Mouse (Mus musculus): ENCODE data around the gene Erh.

Erh gene

GRCm38 (mm10) chr12:80643693-80644505 is at the start of gene Erh, which contains the start of gene Slc39a9:
Gene Erh, minus strand, starts transcription at chr12:80644341.
Gene Slc39a9, plus strand, starts transcription at chr12:80643883.
- peak; percentile 90 to 94 for DNase-seq (ENCODE audit: low spot score in 2 of 2)

GRCm38 (mm10) chr12:80693700-80694099 is 49.6 kb upstream of the Erh start:
- DNase-seq (ENCODE audit: low spot score in 2 of 2): no peak

- DNase-seq (ENCODE audit: low spot score in 2 of 2): no peak
Measured at GRCm38 (mm10) chr12:80692269-80692972, 48.3 kb upstream of the Erh start, which contains the start of gene Plekhd1. Gene Plekhd1, plus strand, starts transcription at chr12:80692591.

- DNase-seq (ENCODE audit: low spot score in 2 of 2): no peak
Measured at GRCm38 (mm10) chr12:80691671-80692091, 47.5 kb upstream of the Erh start.

DNA sequence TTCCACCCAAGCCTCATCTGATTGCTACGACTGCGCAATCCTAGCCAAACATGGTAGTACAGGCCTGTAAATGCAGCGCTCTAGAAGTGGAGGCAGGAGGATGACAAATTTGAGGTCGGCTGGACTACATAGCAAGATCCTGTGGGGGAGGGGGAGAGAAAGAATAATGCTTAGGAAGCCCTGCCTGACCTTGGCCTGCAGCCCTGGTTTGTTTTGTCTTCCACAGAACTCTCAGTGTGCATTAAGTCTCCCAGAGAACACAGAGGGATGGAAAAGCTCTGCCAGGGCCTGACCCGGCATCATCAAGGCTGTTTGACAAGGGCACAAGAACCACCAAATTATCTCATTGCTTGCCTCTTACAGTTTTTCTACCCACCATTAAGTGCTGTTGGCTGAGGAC is 45.6 kb upstream of the Erh start:
- DNase-seq (ENCODE audit: low spot score in 2 of 2): no peak

DNA sequence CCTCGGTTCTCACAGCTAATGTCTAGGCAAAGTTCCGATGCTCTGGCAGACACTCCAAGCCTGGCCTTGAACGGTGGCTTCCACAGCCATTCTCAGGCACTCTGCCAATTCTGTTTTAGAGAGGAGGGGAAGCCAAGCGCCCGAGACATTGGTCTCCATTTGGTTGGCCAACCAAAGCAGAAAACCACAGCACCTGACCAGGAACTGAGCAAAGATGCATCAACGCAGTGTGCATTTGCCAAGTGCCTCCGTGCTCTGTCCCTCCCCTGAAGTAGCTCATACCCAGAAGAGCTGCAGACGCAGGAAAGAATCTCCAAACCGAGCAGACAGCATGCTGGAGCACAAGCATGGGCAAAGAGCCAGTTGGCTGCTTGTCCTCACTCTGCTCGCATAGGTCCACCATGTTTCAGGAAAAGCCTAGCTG is 43.7 kb upstream of the Erh start:
- no peak for DNase-seq (ENCODE audit: low spot score in 2 of 2)

DNA sequence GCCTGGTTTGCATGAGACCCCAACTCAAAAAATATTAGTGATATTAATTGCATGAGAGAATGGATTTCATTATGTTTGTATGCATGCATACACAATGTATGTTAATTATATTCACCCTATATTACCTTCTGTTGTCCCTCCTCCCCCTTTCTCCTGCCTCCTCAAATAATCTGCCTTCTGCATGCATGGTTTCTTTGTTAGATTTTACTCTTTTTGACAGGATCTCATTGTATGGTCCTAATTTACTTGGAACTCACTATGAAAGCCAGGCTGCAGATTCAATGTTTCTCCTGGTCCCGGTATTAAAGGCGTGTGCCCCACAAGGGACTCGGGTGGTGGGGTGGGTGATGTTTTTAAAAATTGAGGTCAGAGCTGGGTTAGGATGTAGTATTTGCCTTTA is 40.2 kb upstream of the Erh start:
- no peak for DNase-seq (ENCODE audit: low spot score in 2 of 2)

- no peak for DNase-seq (ENCODE audit: low spot score in 2 of 2)
Measured at GRCm38 (mm10) chr12:80683554-80683953, 39.4 kb upstream of the Erh start.

- peak in 1 of 2 experiments; percentile 39 for DNase-seq (ENCODE audit: low spot score in 2 of 2)
Measured at GRCm38 (mm10) chr12:80681340-80681739, 37.2 kb upstream of the Erh start.

GRCm38 (mm10) chr12:80673170-80673569 is 29.0 kb upstream of the Erh start:
- DNase-seq (ENCODE audit: low spot score in 2 of 2): peak; percentile 20 to 57

DNA sequence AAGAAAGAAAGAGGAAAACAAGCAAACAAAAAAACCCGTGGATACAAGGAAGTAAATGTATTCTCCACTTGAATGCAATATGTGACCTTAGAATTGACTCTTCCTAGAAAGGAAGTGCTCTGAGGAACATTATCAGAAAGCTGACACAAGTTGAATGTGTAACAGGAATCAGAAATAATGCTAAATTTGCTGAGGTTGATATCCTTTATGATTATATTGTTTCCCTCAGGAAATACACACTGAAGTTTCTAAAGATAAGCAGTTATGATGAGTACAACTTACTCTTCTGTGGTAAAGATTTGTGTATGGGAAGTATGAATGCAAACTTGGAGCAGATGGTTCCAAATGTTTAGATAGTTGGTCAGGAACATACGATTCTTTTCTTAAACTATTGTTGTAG is 24.2 kb upstream of the Erh start:
- no peak for DNase-seq (ENCODE audit: low spot score in 2 of 2)

- no peak for DNase-seq (ENCODE audit: low spot score in 2 of 2)
Measured at GRCm38 (mm10) chr12:80663935-80664334, 19.8 kb upstream of the Erh start.

GRCm38 (mm10) chr12:80662322-80662721 is 18.2 kb upstream of the Erh start:
- no peak for DNase-seq (ENCODE audit: low spot score in 2 of 2)

- no peak for DNase-seq (ENCODE audit: low spot score in 2 of 2)
Measured at GRCm38 (mm10) chr12:80658661-80659060, 14.5 kb upstream of the Erh start.

DNA sequence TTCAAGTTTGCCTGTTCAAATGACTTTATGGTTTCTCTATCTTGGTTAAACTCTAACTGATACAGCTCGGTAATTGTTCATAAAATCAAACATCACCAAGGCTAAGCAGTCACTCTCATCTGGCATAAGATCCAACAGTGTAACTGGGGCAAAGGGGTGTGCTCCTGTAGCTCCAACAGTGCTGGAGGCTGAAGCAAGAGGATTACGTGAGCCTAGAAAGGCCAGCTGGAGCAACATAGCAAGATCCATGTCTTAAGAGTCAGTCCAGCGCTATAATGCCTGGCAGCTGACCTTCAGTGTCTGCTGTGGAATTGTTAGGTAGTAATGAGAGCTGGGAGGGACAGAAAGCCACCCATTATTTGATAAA is 10.5 kb upstream of the Erh start:
- no peak for DNase-seq (ENCODE audit: low spot score in 2 of 2)

DNA sequence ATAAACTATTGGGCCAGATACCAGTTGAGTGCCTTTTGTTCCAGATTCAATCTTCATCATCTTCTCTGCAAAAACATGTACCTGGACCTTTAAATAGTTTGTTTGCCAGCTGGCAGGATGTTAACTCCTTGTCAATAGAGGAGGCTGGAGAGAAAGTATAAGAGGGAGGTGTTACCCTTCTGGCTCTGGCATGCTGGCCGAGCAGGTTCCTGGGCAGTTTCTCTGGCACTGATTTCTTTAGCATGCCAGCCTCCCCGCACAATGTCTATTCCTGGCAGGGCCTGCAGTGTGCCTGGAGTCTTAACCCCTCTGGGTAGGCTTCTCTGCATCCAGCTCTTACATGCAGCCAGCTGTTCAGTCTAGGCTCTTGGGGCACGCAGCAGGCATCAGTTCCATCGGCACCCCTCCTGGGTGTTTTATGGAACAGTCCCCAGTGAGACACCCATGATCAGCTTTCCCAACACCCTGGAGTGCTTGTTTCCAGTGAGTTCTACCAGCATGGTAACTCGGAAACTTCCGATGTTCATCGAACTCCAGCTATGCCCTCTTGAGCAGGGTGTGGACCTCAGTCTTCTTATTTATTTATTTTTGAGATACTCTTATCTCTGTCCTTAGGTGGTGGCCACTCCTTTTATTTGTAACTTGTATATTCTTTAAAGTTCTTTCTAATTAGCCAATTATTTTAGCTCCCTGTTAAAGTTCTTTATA is 10.0 kb upstream of the Erh start:
- no peak for DNase-seq (ENCODE audit: low spot score in 2 of 2)

DNA sequence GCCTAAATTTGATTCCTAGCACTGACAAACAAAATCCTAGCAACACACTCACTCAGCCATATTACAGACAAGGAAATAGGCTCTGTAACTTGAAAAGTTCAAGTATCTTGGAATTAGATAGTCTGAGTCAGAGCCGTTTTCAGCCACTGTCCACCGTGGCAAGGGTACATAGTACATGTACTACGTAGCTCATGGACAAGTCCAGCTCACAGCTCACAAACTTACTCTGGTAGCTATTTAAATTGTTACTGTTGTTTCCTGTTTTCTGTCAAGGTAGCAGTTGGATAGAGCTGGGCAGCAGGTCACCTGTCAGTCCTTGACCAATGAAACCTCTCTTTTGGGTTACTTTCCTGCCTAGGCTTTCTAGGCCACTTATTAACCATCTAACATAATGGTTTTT is 2.2 kb upstream of the Erh start:
- no peak for DNase-seq (ENCODE audit: low spot score in 2 of 2)

DNA sequence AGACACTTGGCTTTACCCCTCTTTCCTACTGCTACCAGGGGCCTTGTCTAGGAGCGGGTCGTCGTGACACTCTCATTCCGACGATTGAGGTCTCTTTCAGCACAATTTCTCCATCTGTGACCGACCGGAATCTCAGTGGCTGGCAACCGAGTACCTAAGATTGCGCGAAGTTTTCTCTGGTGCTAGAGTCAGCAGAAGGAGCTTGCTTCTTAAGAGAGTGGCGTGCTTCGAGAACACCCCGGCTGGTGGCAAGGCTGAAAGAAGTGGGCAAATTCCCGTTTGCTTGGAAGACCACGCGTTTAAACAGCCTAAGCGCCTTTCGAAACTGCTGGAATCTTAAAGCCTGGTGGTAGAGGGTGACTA is 346 bp upstream of the Erh start:
- DNase-seq (ENCODE audit: low spot score in 2 of 2): no peak

DNA sequence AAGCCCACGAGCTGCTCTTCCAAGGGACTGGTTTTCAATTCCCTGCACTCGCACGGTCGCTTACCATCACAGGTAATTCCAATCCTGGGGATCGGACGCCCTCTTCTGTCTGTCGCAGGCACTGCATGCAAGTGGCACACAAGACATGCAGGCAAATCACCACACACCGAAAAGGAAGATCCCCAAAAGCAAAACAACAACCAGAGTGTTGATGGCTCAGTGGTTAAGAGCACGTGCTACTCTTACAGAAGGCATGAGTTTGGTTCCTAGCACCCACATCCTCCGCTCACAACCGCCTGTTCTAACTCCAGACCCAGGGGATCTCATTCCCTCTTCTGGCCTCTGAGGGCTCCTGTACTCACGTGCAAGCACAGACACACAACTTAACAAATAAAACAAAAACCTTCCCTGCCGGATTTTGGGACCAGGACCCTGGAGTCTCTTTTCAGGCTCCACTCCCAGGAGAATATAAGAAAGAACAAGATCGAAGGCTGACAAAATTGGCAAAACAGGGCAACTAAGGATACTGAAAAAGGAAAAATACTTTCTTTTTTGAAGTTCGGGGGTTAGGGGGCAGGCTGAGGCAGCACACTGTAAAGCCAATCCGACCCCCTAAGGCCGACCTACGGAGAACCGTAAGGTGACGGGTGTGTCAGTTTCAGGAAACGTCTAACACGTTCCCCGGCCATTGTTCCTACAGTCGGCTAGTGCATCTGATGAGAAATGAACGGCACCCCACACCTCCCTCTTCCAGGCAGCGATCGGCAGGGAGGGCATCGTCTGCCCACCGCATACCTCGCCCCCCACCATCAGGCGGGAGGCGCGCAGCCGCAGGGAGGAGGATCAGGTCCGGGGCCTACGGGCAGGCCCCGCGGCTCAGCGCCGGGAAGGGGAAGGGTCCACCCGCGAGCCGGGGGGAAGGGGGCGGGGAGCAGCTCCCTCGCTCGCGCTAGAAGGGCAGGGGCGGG is 1.1 kb downstream of the Erh start:
- DNase-seq (ENCODE audit: low spot score in 2 of 2): peak; percentile 74 to 85

- no peak for DNase-seq (ENCODE audit: low spot score in 2 of 2)
Measured at GRCm38 (mm10) chr12:80631790-80632189, 12.4 kb downstream of the Erh start.

GRCm38 (mm10) chr12:80620501-80620900 is 23.6 kb downstream of the Erh start:
- DNase-seq (ENCODE audit: low spot score in 2 of 2): no peak

Data from spleen, postnatal 10 days (tissue).